Mouse (Mus musculus): ENCODE measurements around the gene Smarcal1. TPM values are rescaled to one million over a fixed set of nuclear protein-coding genes. Genes with fewer than 3 reads are reported as not detected.

The Smarcal1 gene
- polyA plus RNA-seq (2012; fragmentation: generic; extraction: Trizol) = 19.1 TPM

- peak; percentile 75 for TF ChIP-seq POLR2AphosphoS2 (IDR thresholded peaks at IDR 0.05; ENCODE audit: insufficient read length, low read depth)
- peak; percentile 75 for TF ChIP-seq POLR2A (IDR thresholded peaks at IDR 0.05; ENCODE audit: insufficient read length, low read depth)
- no peak for TF ChIP-seq MYOG (IDR thresholded peaks at IDR 0.05; ENCODE audit: control insufficient read depth in 1 of 3, insufficient read depth in 1 of 3, insufficient read length in 2 of 3, low read depth in 2 of 3)
- peak; percentile 86 for TF ChIP-seq SRF (IDR thresholded peaks at IDR 0.05; ENCODE audit: control insufficient read depth, insufficient read length, low read depth)
- Histone ChIP-seq H3K79me2 (ENCODE audit: control insufficient read depth, insufficient read depth) (peaks cover 13% of the 10 kb centered on the region), H3K4me3 (peak within 1 kb of the TSS; percentile 47), H3K36me3 (ENCODE audit: control insufficient read depth, insufficient read depth) (peaks cover 5% of the 10 kb centered on the region), H3K27me3 (ENCODE audit: control insufficient read depth, insufficient read depth, insufficient read length) (no peaks in the 10 kb centered on the region), H3K4me2 (ENCODE audit: low read depth) (peak within 1 kb of the TSS; percentile 73), H3ac (ENCODE audit: control insufficient read depth, insufficient read length) (no peak within 1 kb of the TSS)
Observed at GRCm38 (mm10) chr1:72582947-72583731, at the start of gene Smarcal1. TSS of gene Smarcal1 (plus strand) at chr1:72583251.

GRCm38 (mm10) chr1:72533439-72533838 lies 49.6 kb upstream of the Smarcal1 start:
- Histone ChIP-seq H3K36me3 (ENCODE audit: control insufficient read depth, insufficient read depth) (no peaks in the 10 kb centered on the region), H3K4me2 (ENCODE audit: low read depth) (no peak overlapping the region), H3K4me3 (no peak overlapping the region), H3K27me3 (ENCODE audit: control insufficient read depth, insufficient read depth, insufficient read length) (peaks cover 25% of the 10 kb centered on the region), H3ac (ENCODE audit: control insufficient read depth, insufficient read length) (no peak overlapping the region), H3K79me2 (ENCODE audit: control insufficient read depth, insufficient read depth) (no peaks in the 10 kb centered on the region)
- TF ChIP-seq POLR2A (IDR thresholded peaks at IDR 0.05; ENCODE audit: insufficient read length, low read depth) (no peak), TCF12 (IDR thresholded peaks at IDR 0.05; ENCODE audit: insufficient read depth, poor library complexity, severe bottlenecking) (no peak), USF1 (IDR thresholded peaks at IDR 0.05; ENCODE audit: low read depth) (no peak), REST (IDR thresholded peaks at IDR 0.05; ENCODE audit: insufficient read depth, insufficient read length) (no peak), SRF (IDR thresholded peaks at IDR 0.05; ENCODE audit: control insufficient read depth, insufficient read length, low read depth) (no peak)

GRCm38 (mm10) chr1:72535725-72536571 lies 47.1 kb upstream of the Smarcal1 start:
- Histone ChIP-seq H3K27me3 (ENCODE audit: control insufficient read depth, insufficient read depth, insufficient read length) (peaks cover 24% of the 10 kb centered on the region), H3K79me2 (ENCODE audit: control insufficient read depth, insufficient read depth) (no peaks in the 10 kb centered on the region), H3ac (ENCODE audit: control insufficient read depth, insufficient read length) (no peak overlapping the region), H3K36me3 (ENCODE audit: control insufficient read depth, insufficient read depth) (no peaks in the 10 kb centered on the region), H3K4me2 (ENCODE audit: low read depth) (no peak overlapping the region), H3K4me3 (no peak overlapping the region)
- TF ChIP-seq E2F4 (IDR thresholded peaks at IDR 0.05; ENCODE audit: insufficient read depth) = no peak
- no peak for TF ChIP-seq POLR2A (IDR thresholded peaks at IDR 0.05; ENCODE audit: insufficient read length, low read depth)
- TF ChIP-seq TCF3 (IDR thresholded peaks at IDR 0.05; ENCODE audit: insufficient read length, low read depth) = no peak

GRCm38 (mm10) chr1:72536611-72537351 lies 46.3 kb upstream of the Smarcal1 start, which contains the start of gene March4:
TSS of gene March4 (minus strand) at chr1:72536930.
- Histone ChIP-seq H3K79me2 (ENCODE audit: control insufficient read depth, insufficient read depth) (no peaks in the 10 kb centered on the region), H3K27me3 (ENCODE audit: control insufficient read depth, insufficient read depth, insufficient read length) (peaks cover 21% of the 10 kb centered on the region), H3K36me3 (ENCODE audit: control insufficient read depth, insufficient read depth) (no peaks in the 10 kb centered on the region), H3K4me2 (ENCODE audit: low read depth) (no peak within 1 kb of the TSS), H3K4me3 (no peak within 1 kb of the TSS), H3ac (ENCODE audit: control insufficient read depth, insufficient read length) (no peak within 1 kb of the TSS)
- no peak for TF ChIP-seq TCF3 (IDR thresholded peaks at IDR 0.05; ENCODE audit: insufficient read length, low read depth)
- no peak for TF ChIP-seq POLR2AphosphoS2 (IDR thresholded peaks at IDR 0.05; ENCODE audit: insufficient read length, low read depth)
- TF ChIP-seq POLR2A (IDR thresholded peaks at IDR 0.05; ENCODE audit: insufficient read length, low read depth) = no peak
- no peak for TF ChIP-seq TCF12 (IDR thresholded peaks at IDR 0.05; ENCODE audit: insufficient read depth, poor library complexity, severe bottlenecking)
- no peak for TF ChIP-seq MYOD1 (IDR thresholded peaks at IDR 0.05; ENCODE audit: control insufficient read depth in 1 of 3, insufficient read length in 2 of 3, low read depth in 2 of 3)
- no peak for TF ChIP-seq SRF (IDR thresholded peaks at IDR 0.05; ENCODE audit: control insufficient read depth, insufficient read length, low read depth)
- TF ChIP-seq CEBPB (IDR thresholded peaks at IDR 0.05; ENCODE audit: insufficient read depth, poor library complexity, severe bottlenecking) = no peak
- TF ChIP-seq REST (IDR thresholded peaks at IDR 0.05; ENCODE audit: insufficient read depth, insufficient read length) = peak; percentile 96

- no peak for TF ChIP-seq POLR2AphosphoS2 (IDR thresholded peaks at IDR 0.05; ENCODE audit: insufficient read length, low read depth)
- Histone ChIP-seq H3K79me2 (ENCODE audit: control insufficient read depth, insufficient read depth) (no peaks in the 10 kb centered on the region), H3K36me3 (ENCODE audit: control insufficient read depth, insufficient read depth) (no peaks in the 10 kb centered on the region), H3K4me3 (no peak overlapping the region), H3ac (ENCODE audit: control insufficient read depth, insufficient read length) (no peak overlapping the region), H3K27me3 (ENCODE audit: control insufficient read depth, insufficient read depth, insufficient read length) (peaks cover 21% of the 10 kb centered on the region), H3K4me2 (ENCODE audit: low read depth) (no peak overlapping the region)
Observed at GRCm38 (mm10) chr1:72538266-72538665, 44.8 kb upstream of the Smarcal1 start.
